ENCODE assay signal across 7 mouse cellular contexts in the genomic region with DNA sequence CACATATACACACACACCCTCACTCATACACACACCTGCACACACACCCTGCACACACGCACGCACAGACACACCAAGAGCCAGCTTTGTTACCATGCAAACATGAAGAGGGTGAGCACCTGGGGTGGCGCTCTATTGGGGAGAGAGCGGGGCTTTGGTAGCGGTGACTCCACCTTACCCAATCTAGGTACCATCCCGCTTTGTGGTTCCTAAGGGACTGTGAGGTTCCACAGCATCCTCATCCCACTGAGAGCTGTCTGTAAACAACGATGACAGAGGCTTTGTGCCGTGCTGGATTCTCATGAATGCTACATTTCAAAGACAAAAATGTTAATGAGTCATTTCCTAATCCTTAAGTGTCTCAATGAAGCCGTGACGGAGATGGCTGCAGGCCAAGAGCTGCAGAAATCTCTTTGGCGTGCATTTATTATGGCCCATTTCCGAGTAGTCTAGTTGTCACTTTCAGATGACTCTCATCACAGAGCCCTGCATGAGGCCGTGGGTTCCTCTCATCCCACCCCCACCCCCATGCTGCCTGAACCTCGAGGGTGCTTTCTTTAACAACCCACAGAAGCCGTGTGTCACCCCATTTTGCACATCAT. TPM values are rescaled to one million over a fixed set of nuclear protein-coding genes. Genes with fewer than 3 reads are reported as not detected.
DNase-seq lines count a peak whose midpoint lies in the region; ATAC-seq and TF ChIP-seq lines count a peak whose summit lies in the region.

No protein-coding gene starts in this region.

- DNase-seq in left cerebral cortex, adult 18-20 months (ENCODE audit: low spot score in 2 of 2), result peak; percentile 52 to 54
- DNase-seq in left cerebral cortex, adult 11 months (ENCODE audit: low spot score), result no peak
- peak; percentile 59 to 66 for DNase-seq in adrenal gland, postnatal 36 days
- peak; percentile 39 for DNase-seq in heart, postnatal 25 days (ENCODE audit: low spot score)
- DNase-seq in left cerebral cortex, adult 2 months (ENCODE audit: extremely low spot score in 1 of 2, low spot score in 2 of 2), result peak; percentile 43 to 59
- no peak for DNase-seq in thymus, adult 18-20 months

- no peak overlapping the region for H3K4me3 ChIP-seq in left cerebral cortex, adult 2 months
- H3K4me3 ChIP-seq in neural tube, embryonic 13.5 days, result no peak overlapping the region

- WGBS in neural tube, embryonic 13.5 days, result 47% methylated on average over 15 of the region's 15 CpGs

- H3K27me3 ChIP-seq in neural tube, embryonic 13.5 days, result no peaks in the 10 kb centered on the region

- no peak overlapping the region for H3K27ac ChIP-seq in left cerebral cortex, adult 2 months
- H3K27ac ChIP-seq in neural tube, embryonic 13.5 days (replicated peaks), result peak overlapping the region; percentile 46; the same call in 1 of the 2 replicates

- no peaks in the 10 kb centered on the region for H3K36me3 ChIP-seq in neural tube, embryonic 13.5 days

- no peak for TF ChIP-seq CTCF in left cerebral cortex, adult 2 months (IDR thresholded peaks at IDR 0.05)

- ATAC-seq in neural tube, embryonic 13.5 days (ENCODE audit: low read depth), result peak; percentile 43; the same call in 1 of the 2 replicates

- H3K9me3 ChIP-seq in neural tube, embryonic 13.5 days, result no peaks in the 10 kb centered on the region

- intact Hi-C loops in heart, postnatal 25 days (cut with DNase I), result no loop called here
- intact Hi-C loops in left cerebral cortex, adult 2 months (cut with DNase I), result no loop called here

- H3K4me2 ChIP-seq in neural tube, embryonic 13.5 days, result no peak overlapping the region

- H3K9ac ChIP-seq in neural tube, embryonic 13.5 days, result no peak overlapping the region

- peaks cover 8% of the 10 kb centered on the region; the same call in 1 of the 2 replicates for H3K4me1 ChIP-seq in neural tube, embryonic 13.5 days (replicated peaks)

RNA-seq across cellular contexts. Expression of a gene that starts 10.5 kb away (rescaled TPM):
- total RNA-seq in left cerebral cortex, adult 18-20 months (2021), result 10 to 100 TPM in 1 of 2 experiments, 1 to 10 TPM in 1; 9.7 to 12.7 TPM
- total RNA-seq in adrenal gland, postnatal 36 days (2021), result 1 to 10 TPM; 3.2 to 4.0 TPM
- total RNA-seq in heart, postnatal 25 days (2021), result 1 to 10 TPM; 3.1 to 3.5 TPM
- 1 to 10 TPM; 8.0 to 9.4 TPM for total RNA-seq in left cerebral cortex, adult 2 months (2021)
- polyA plus RNA-seq in neural tube, embryonic 13.5 days (2015; fragmentation: Nextera tagmentation; extraction: Ambion mirVana), result 17.4 and 18.8 TPM in 2 replicates

Comparison
In these comparisons a context has a peak if more than half of its experiments do, and no peak if none do; other contexts are left out.
1. DNase-seq: peak in left cerebral cortex, adult 18-20 months (2 of 2), adrenal gland, postnatal 36 days (2 of 2), heart, postnatal 25 days (single experiment) and left cerebral cortex, adult 2 months (2 of 2); none in left cerebral cortex, adult 11 months (single experiment) and thymus, adult 18-20 months (0 of 2).